Mouse (Mus musculus): ENCODE results near the gene 1700001F09Rik. TPM values are rescaled to one million over a fixed set of nuclear protein-coding genes. Genes with fewer than 3 reads are reported as not detected.

1700001F09Rik gene
- not detected for polyA plus RNA-seq (2017; shearing (Covaris generic))

GRCm38 (mm10) chr14:43347711-43348110, at the start of gene 1700001F09Rik:
Gene 1700001F09Rik (minus strand): TSS chr14:43347811.

GRCm38 (mm10) chr14:43293503-43293902, 54.1 kb downstream of the 1700001F09Rik start, which contains the start of gene Gm8127:
Gene Gm8127 (minus strand): TSS chr14:43293832.

Other genes with a start within 250 kb of the 1700001F09Rik start
- not detected for gene Gm8104, start 247.2 kb downstream of the 1700001F09Rik start, polyA plus RNA-seq (2017; shearing (Covaris generic))
- gene Gm7233, start 167.9 kb downstream of the 1700001F09Rik start, polyA plus RNA-seq (2017; shearing (Covaris generic)), result not detected
- not detected for gene Gm8122, start 112.5 kb downstream of the 1700001F09Rik start, polyA plus RNA-seq (2017; shearing (Covaris generic))
- not detected for gene Gm8126, start 89.2 kb downstream of the 1700001F09Rik start, polyA plus RNA-seq (2017; shearing (Covaris generic))
- not detected for gene Gm9732, start 72.8 kb downstream of the 1700001F09Rik start, polyA plus RNA-seq (2017; shearing (Covaris generic))
- gene Gm8127, start 54.0 kb downstream of the 1700001F09Rik start, polyA plus RNA-seq (2017; shearing (Covaris generic)), result not detected
- gene Gm8138, start 68.5 kb upstream of the 1700001F09Rik start, polyA plus RNA-seq (2017; shearing (Covaris generic)), result not detected
- gene Gm5799, start 195.8 kb upstream of the 1700001F09Rik start, polyA plus RNA-seq (2017; shearing (Covaris generic)), result not detected
- not detected for gene Gm17654, start 231.3 kb upstream of the 1700001F09Rik start, polyA plus RNA-seq (2017; shearing (Covaris generic))